Mouse (Mus musculus) forelimb bud, embryonic 11.5 days (tissue): ENCODE measurements around the gene Cyp8b1.

Source experiments
- DNase-seq: peaks from one replicate; pipeline ENCODE4 v3.0.0-alpha.2; 2012; ENCODE audit warnings: low read depth, low spot score

Gene Cyp8b1

DNA sequence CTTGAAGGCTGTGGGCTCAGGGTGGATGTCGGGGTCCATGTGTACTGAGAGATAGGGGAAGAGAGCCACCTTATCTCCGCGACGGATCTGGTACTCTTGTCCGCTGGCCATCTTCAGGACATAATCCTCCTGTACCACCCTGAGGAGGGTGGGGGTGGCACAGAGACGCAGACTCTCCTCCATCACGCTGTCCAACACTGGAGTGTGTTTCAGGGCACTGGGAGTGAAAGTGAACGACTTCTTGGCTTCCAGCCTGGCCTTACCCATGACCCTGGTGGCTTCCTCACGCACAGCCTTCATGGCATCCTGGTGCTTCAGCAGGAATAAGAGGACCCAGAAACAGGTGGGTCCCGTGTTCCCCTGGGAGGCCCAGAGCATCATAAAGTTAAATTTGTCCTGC is 1.0 kb downstream of the Cyp8b1 start:
- DNase-seq, result no peak

DNA sequence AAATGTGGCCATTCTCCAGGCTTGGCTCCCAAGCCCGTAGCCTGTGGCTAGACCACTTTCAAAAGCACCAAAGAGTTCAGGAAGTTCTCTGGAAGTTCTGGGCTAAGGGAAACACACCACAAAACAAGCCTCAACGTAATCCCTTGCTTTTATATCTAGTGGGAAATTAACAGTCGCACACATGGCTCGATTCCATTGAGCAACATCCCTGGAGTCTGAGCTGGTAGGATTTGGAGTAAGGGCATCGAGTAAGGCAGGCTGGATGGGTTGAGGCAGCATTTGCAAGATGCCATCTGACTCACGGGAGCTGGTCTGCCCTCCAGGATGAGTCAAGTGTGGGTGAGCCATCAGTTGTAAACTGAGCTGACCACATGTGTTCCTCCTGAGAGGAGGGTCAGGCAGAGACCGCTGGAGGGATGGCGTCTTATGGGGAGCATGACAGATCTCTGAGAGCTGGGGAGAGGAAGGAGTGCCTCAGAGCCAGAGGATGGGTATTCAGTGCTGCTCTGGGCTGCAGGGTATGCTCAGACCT is 1.8 kb downstream of the Cyp8b1 start:
- DNase-seq, result no peak

- DNase-seq, result no peak
Measured at GRCm38 (mm10) chr9:121912786-121913185, 3.3 kb downstream of the Cyp8b1 start.

DNA sequence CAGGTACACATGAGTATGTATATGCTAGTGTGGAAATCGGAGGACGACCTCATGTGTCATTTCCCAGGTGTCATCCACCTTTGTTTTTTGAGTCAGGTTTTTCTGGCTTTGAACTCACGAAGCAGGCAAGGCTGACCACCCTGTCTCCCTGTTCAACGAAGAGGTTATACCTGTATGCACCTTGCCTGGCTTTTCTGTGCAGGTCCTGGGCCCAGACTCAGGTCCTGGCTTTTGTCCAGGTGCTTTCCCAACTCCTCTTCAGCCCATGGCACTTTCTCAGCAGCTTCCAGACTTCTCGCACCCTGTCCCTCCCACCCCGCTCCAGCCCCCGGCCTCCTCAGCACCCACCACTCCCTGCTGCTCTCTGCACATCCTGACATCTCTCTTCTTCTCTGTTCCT is 4.9 kb downstream of the Cyp8b1 start:
- DNase-seq, result no peak

DNA sequence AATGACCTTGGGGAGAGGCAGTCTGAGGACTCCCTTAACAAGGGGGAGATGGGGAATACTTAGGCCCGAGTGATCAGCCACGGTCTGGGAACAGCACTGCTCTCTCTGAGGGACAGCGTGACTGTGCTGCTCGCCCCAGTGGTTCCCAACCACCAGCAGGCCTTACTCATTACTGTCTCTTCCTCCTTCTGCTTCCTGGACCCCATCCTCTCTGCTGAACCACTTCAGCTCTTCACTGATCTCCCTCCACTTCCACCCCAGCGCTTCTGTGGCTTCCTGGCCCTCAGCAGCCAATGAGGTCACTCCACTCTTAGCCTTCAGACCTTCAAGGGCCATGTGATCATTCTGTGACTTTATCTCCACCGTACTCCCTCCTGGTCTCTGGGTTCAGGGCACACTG is 6.5 kb downstream of the Cyp8b1 start:
- no peak for DNase-seq

DNA sequence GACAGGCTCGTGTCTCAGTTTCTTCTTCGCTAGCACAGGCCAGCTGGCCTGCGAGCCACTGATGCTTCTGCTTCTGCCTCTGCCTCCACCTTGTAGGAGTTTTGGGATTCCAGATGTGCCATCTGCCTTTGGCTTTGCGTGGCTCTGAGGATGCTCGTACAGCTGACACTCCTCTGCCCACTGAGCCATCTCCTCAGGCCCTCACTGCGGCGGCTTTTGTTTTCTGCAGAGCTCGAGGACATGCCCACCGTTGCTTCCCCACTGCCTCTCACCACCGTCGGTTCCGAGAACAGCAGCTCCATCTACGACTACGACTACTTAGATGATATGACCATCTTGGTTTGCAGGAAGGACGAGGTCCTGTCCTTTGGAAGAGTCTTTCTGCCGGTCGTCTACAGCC is 7.8 kb downstream of the Cyp8b1 start:
- DNase-seq, result no peak

DNA sequence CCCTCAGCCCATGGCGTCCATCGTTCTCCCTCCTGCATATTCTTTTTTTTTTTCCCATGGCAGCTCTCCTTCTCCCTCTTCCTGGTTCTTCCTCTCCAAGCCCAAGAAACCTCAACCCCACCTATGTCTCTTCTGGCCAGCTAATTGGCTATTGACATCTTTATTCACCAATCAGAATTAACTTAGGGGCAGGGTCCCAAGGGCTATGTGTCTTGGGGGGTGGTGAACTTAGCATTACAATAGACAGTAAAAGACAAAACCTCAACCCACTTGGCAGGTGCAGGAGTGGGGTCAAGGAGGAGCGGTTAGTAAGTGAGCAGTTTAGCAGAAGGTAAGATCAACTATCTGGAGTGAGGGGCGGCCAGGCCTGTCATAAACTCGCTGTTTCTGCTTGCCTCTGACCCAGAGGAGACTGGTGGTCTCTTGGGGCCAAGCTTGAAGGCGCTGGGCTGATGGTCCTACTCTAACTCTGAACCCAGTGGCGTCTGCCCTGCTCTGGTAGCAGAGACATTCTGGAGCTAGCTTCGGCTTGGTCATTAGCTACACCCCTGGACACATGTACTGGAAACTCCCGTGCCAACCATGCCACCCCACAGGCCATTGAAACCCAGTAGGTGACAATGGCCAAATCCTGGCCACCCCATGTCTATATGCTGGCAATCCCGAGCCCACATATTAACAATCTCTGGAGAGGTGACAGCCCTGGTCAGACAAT is 8.6 kb downstream of the Cyp8b1 start:
- DNase-seq, result no peak

- no peak for DNase-seq
Measured at GRCm38 (mm10) chr9:121906456-121906855, 9.6 kb downstream of the Cyp8b1 start.

DNA sequence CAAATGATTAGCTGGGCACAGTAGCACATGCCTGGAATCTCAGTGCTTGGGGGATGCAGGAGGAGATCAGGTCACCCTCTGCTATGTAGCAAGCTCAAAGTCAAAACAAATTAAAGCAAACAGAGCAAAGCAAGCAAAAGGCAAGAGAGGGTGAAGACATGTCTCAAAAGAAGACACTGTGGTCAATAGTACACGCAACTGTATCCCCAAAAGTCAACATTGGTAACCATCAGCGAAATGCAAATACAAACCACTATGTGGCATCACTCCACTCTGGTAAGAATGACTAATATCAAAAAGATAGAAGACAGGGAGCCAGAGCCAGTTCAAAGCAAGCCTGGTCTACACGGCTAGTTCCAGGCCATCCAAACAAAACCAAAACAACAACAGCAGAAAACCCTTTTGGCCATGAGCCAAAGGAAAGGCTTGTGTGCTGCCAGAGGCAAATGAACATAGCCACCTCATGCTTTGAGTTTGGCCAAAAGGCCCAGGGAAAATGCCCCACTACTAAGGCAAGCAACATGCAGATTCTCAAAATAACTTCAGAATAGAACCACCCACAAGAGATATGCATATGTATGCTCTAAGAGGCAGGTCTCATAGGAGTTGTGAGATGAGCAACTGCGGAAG is 10.4 kb downstream of the Cyp8b1 start:
- DNase-seq, result no peak

GRCm38 (mm10) chr9:121904946-121905345 is 11.2 kb downstream of the Cyp8b1 start:
- no peak for DNase-seq

DNA sequence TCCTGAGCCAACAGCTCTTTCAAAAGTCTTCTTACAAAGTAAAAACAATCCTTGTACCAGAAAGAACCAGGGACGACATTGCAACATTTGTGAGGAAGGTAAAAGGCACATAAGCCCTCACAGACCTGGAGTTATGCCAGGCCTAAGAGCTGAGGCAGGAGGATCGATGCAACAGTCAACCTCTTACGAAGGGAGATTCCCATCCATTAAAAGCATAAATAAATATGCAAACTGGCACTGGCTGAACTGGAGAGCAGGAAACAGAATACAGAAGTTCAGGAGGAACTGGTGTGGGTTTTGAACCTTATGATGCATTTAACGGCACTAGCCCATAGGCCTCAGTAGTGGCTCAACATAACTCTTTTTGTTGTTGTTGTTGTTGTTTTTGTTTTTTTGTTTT is 11.8 kb downstream of the Cyp8b1 start:
- DNase-seq, result no peak

DNA sequence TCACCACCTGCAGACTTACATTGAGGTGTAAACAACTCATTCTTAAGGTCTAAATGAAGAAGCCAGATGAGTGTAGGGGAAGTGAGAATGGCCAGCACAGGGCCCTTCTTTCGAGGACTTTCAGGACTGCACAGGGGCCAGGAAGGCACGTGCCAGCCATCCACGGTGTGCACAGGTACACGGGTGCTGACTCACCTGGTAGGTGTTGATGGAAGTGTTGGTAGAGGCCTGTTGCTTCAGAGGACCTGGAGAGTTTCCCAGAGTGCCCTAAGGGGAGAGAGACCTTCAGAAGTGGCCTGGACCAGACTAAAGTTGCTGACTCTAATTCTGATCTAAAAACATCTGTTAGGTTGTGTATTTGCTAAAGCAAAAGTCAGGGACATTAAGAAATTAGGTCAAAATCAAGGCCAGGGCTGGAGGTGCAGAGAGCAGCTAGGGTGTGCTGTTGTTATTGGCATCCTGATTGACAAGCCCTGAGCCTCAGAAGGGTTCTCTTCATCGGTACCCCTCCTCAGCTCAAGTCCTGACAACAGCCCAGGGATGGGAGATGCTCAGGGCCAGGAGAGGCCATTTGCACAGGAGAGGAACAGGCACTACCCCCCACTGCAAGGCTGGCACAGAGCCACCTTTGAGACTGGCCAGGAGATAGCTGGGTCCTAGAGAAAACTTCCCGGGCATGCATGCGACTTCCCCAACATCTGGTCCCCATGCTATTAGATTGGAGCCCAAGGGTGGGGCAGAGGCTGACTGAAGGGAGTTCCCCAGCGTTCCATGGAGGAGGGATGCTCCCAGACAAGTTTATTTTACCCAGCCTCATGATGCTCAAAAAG is 12.4 kb downstream of the Cyp8b1 start:
- DNase-seq, result no peak

- no peak for DNase-seq
Measured at GRCm38 (mm10) chr9:121901710-121902700, 14.1 kb downstream of the Cyp8b1 start.

- DNase-seq, result no peak
Measured at GRCm38 (mm10) chr9:121900282-121900855, 15.7 kb downstream of the Cyp8b1 start.

GRCm38 (mm10) chr9:121899306-121899705 is 16.8 kb downstream of the Cyp8b1 start:
- no peak for DNase-seq

- DNase-seq, result no peak
Measured at GRCm38 (mm10) chr9:121898245-121898644, 17.9 kb downstream of the Cyp8b1 start, which contains the start of gene Ackr2. Gene Ackr2 (plus strand): TSS chr9:121898355.

GRCm38 (mm10) chr9:121896820-121897219 is 19.3 kb downstream of the Cyp8b1 start:
- DNase-seq, result no peak

DNA sequence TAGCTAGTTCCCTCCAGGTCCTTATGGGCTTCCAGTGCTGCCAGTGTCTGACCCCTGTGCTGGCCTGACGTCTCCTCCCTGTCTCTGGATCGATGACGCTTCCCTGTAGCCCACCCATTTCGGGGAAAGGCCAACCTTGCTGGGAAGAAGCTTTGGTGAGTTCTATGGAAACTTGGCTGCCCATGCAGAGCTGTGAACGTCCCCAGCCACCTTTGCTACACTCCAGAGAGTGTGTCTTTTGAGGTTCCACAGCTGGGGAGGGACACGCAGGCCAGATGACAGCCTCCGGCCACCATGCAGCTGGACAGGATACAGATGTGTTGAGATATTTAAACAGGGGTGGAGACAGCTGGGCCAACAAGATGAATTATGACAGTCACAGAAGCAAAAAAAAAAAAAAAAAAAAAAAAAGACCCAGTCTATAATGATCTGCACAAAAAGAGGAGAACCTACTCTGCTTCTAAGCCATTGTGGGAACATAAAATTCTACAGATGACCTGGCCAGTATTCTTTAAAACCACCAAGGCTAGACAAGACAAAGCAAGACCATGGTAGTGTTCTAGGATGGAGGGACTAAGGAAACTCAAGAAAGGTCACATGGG is 20.6 kb downstream of the Cyp8b1 start:
- no peak for DNase-seq

DNA sequence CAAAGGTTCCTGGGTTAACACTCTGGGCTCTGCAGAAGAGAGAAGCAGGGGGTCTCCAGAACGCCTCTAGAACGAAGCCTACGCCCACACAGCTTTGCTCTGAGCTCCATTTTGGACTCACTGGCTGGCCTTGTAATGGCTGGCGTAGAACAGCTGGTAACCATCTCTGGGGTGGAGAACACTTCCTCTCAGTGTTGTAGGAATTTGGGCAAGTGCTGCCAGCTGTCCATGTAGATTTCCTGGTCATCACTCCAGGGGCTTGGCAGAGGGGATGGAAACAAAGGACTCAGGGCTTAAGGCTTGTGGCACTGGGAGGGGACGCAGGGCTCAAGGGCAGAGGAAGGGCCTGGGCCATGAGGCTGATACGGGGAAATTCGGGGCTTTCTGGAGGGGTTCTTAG is 21.7 kb downstream of the Cyp8b1 start:
- DNase-seq, result no peak

- DNase-seq, result no peak
Measured at GRCm38 (mm10) chr9:121892057-121892687, 23.9 kb downstream of the Cyp8b1 start.
